Mouse (Mus musculus) bone marrow, adult 2 months (tissue): ENCODE results near the gene Cacna1c. TPM values are rescaled to one million over a fixed set of nuclear protein-coding genes. Genes with fewer than 3 reads are reported as not detected.

Experiments
- H3K27ac ChIP-seq: fragments of 200-500 bp; 2 replicates; pipeline ENCODE4 v1.5.1; 2012; ENCODE audit warnings: low read depth, mild to moderate bottlenecking, control low read depth, inconsistent platforms, low read length; ENCODE audit not compliant: control insufficient read depth, poor library complexity, insufficient read depth
- H3K4me1 ChIP-seq: fragments of 200-500 bp; 2 replicates; pipeline ENCODE4 v1.6.1; 2011; ENCODE audit warnings: low read length; ENCODE audit not compliant: control insufficient read depth, insufficient read depth
- H3K4me3 ChIP-seq: fragments of 200-500 bp; replicated peaks from 2 replicates; pipeline ENCODE3; 2011; ENCODE audit warnings: mild to moderate bottlenecking, low read depth, low read length, control low read depth; ENCODE audit not compliant: control insufficient read depth
- CTCF ChIP-seq: fragments of 200-500 bp; IDR thresholded peaks from 2 replicates; pipeline ENCODE4 v1.5.1; 2011; ENCODE audit warnings: low read length, control low read depth; ENCODE audit not compliant: control insufficient read depth, insufficient read depth
- POLR2A ChIP-seq: fragments of 200-500 bp; IDR thresholded peaks from 2 replicates; pipeline ENCODE4 v1.6.1; 2011; ENCODE audit warnings: low read depth, mild to moderate bottlenecking, control low read depth, low read length, borderline replicate concordance; ENCODE audit not compliant: control insufficient read depth
- WGBS: fragments of 180-500 bp; shearing (Covaris S2); methylation state at CpG from one replicate; pipeline ENCODE4 v1.1.7; 2018; 5-methylcytosine and 5-hydroxymethylcytosine counted together
- polyA plus RNA-seq: library from polyadenylated mRNA; stranded (reverse); fragments of >200 nt; gene quantifications from 2 replicates; pipeline ENCODE4 v1.2.4, GENCODE M21; 2011; ENCODE audit warnings: low replicate concordance; ENCODE audit not compliant: missing spikeins, insufficient read depth, insufficient read length

The Cacna1c gene
- polyA plus RNA-seq, 1 experiment: 3.1 TPM

DNA sequence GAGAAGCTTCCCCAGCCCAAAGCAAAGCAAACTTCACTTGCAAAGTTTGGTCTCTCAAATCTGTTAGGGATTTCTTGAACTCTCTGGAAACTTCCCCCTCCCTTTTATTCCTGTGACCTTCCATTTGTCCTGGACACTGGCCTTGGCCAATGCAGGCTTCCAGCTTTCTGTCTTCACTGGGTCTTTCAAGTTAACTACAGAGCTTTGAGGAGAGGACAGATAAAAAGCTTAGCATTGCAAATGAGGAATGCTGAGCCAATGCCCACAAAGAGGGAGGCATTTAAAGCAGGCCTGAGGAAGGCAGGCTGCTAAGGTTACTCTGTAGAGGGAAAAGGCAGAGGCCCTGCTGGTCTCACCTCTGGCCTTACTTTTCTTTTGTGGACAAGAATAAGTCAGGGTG is 400.5 kb downstream of the Cacna1c start:
- H3K4me1 ChIP-seq: no peaks in the 10 kb centered on the region
- H3K4me3 ChIP-seq: no peak overlapping the region
- H3K27ac ChIP-seq: no peak overlapping the region
- TF ChIP-seq CTCF: no peak
- no peak for TF ChIP-seq POLR2A

- no peak overlapping the region for H3K27ac ChIP-seq
- TF ChIP-seq CTCF (no peak), POLR2A (no peak)
- WGBS: 60% methylated on average over 5 of the region's 5 CpGs
- H3K4me3 ChIP-seq: no peak overlapping the region
- no peaks in the 10 kb centered on the region for H3K4me1 ChIP-seq
These were observed 404.3 kb downstream of the Cacna1c start for GRCm38 (mm10) chr6:118791921-118792368.

GRCm38 (mm10) chr6:118787933-118788332 is 408.3 kb downstream of the Cacna1c start:
- Histone ChIP-seq H3K4me3 (no peak overlapping the region), H3K4me1 (no peaks in the 10 kb centered on the region), H3K27ac (no peak overlapping the region)
- 64% methylated on average over 3 of the region's 3 CpGs for WGBS
- no peak for TF ChIP-seq CTCF
- no peak for TF ChIP-seq POLR2A

DNA sequence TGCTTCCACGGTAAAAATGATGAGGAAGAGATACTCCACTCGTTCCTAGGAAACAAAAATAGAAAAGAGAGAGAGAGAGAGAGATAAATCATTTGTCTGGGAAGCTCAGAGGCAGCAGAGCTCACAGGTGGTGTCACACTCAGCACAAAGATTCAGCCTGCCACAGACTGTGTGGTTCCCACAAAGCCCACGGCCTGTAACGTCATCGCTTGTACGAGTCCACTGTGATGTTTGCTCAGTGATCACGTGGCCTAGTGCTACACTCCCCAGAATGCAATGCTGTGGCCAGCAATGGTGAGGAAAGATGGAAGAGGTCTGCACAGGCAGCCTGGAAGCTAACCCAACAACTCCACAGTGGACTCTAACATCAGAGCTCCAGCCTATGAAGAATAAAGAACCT is 415.9 kb downstream of the Cacna1c start:
- H3K4me3 ChIP-seq: no peak overlapping the region
- H3K4me1 ChIP-seq: no peaks in the 10 kb centered on the region
- no peak overlapping the region for H3K27ac ChIP-seq
- WGBS: 85% methylated on average over 7 of the region's 7 CpGs
- no peak for TF ChIP-seq CTCF
- no peak for TF ChIP-seq POLR2A

DNA sequence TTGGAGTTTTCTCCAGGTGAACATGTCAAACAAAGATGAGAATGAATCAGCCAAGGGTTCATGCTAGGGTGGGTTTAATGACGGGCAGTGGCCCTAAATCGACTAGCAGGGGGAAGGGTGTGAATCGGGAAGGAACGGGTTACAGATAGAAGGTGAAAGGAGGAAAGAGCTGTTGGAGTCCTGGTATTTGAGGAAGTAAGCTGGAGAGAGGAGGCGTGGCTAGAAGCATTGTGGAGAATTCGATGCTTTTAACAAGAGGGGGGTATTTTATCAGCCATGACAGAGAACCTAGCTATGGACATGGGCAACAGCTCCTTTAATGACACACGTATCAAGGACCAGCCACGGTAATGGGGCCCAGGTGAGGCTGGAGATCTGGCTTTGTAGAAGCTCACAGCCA is 417.0 kb downstream of the Cacna1c start:
- TF ChIP-seq POLR2A (no peak), CTCF (no peak)
- WGBS: 29% methylated on average over 8 of the region's 8 CpGs
- H3K4me3 ChIP-seq: no peak overlapping the region

DNA sequence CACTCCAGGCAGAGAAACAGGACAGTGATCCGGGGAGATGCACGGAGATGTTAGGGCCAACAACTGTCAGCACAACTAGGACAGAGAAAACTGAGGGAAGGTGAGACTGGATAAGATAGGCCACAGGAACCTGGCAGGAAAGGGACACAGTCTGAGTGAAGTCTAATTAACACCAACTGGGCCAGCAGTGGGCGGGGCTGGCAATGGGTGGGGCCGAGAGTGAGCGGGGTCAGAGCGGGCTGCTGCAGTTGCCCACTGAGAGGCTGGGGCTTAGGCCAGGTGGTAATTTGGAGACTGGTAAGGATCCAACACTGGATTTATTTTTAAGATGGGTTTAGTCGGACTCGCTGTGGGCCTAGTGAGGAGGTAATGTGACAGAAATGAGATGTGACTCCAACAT is 418.8 kb downstream of the Cacna1c start:
- TF ChIP-seq CTCF (no peak), POLR2A (no peak)
- H3K4me3 ChIP-seq: no peak overlapping the region
- H3K4me1 ChIP-seq: no peaks in the 10 kb centered on the region
- no peak overlapping the region for H3K27ac ChIP-seq
- WGBS: 83% methylated on average over 8 of the region's 8 CpGs

More for the DNA sequence above, 417.0 kb downstream of the Cacna1c start:
- no peak overlapping the region for H3K27ac ChIP-seq
- no peaks in the 10 kb centered on the region for H3K4me1 ChIP-seq

DNA sequence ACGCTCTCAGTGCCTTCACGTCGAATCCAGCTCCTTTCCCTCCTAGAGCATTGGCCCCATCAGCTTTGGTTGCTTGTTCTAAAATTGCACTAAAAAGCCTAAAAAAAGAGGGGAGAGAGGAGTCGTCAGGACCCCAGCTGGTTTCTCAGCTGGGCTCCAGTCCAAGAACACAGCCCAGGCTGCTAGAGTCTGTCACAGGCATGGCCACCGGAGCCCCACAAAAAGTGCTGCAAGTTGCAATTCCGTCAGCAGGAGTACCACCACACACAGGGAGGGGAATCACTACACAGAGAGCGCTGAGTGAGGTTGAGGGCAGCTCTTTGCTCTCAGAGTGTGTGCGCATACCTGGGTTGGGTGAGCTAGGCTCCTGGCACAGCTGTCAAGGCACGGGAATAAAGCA is 419.8 kb downstream of the Cacna1c start:
- WGBS: 84% methylated on average over 9 of the region's 9 CpGs
- H3K4me3 ChIP-seq: no peak overlapping the region
- H3K4me1 ChIP-seq: no peaks in the 10 kb centered on the region; the same call in none of the 2 replicates
- no peak overlapping the region for H3K27ac ChIP-seq
- TF ChIP-seq CTCF: no peak
- no peak for TF ChIP-seq POLR2A

- TF ChIP-seq CTCF (no peak), POLR2A (no peak)
- no peaks in the 10 kb centered on the region; the same call in none of the 2 replicates for H3K4me1 ChIP-seq
- H3K27ac ChIP-seq: no peak overlapping the region
- 87% methylated on average over 6 of the region's 6 CpGs for WGBS
- H3K4me3 ChIP-seq: no peak overlapping the region
These were observed 423.6 kb downstream of the Cacna1c start for GRCm38 (mm10) chr6:118772581-118772980.

GRCm38 (mm10) chr6:118771121-118771520 is 425.1 kb downstream of the Cacna1c start:
- TF ChIP-seq CTCF: no peak
- TF ChIP-seq POLR2A: no peak

More at GRCm38 (mm10) chr6:118771121-118771520, 425.1 kb downstream of the Cacna1c start:
- H3K4me3 ChIP-seq: no peak overlapping the region
- WGBS: 32% methylated on average over 4 of the region's 4 CpGs
- H3K27ac ChIP-seq: 0 out of 2 replicates have a peak overlapping the region, but pooled peaks have one; percentile 45
- no peaks in the 10 kb centered on the region; the same call in none of the 2 replicates for H3K4me1 ChIP-seq
